Mouse (Mus musculus) MEL (cell line): Measurements from ENCODE around the gene Cfap157.

ENCODE experiments used
- NELFE ChIP-seq: IDR thresholded peaks from 2 replicates; pipeline ENCODE4 v1.6.1; 2011; ENCODE audit warnings: low read depth, low read length, improper control_type of control experiment
- POLR2A ChIP-seq, 2 experiments: IDR thresholded peaks; 2 replicates each; pipeline ENCODE4 v1.6.1; 2011 to 2012; ENCODE audit warnings: low read length in 2 of 2, mild to moderate bottlenecking in 2 of 2, control low read depth in 1 of 2, improper control_type of control experiment in 1 of 2, low read depth in 1 of 2, moderate library complexity in 1 of 2; ENCODE audit not compliant: control insufficient read depth in 1 of 2, insufficient read depth in 1 of 2, poor library complexity in 1 of 2
- UBTF ChIP-seq: IDR thresholded peaks from 2 replicates; pipeline ENCODE4 v1.6.1; 2012; ENCODE audit warnings: low read depth, mild to moderate bottlenecking, inconsistent platforms, low read length, improper control_type of control experiment, moderate library complexity, borderline replicate concordance; ENCODE audit not compliant: insufficient read depth
- USF1 ChIP-seq: IDR thresholded peaks from 2 replicates; pipeline ENCODE4 v1.6.1; 2014; ENCODE audit warnings: low read depth, mild to moderate bottlenecking, inconsistent platforms, low read length, improper control_type of control experiment, moderate library complexity

DNA sequence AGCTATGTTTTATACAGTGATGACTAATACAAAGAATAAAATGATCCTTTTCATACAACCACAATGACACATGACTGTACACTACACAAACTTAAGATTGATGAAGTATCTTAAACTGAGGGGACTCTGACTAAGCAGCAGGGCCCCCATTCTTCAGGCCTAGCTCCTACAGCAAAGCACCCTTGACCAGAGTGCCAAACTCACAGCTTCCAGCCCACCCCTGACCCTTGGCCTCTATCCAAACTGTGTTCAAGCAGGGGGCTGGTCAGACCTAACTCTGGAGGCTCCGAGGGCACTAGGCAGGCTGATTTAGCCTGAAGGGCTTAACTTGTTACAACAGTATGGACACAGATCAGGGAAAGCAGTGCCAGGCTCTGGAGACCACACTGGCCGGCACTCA lies 4.4 kb upstream of the Cfap157 start:
- TF ChIP-seq USF1 (no peak), NELFE (no peak), UBTF (no peak), POLR2A (IDR thresholded peaks at IDR 0.05; ENCODE audit: control insufficient read depth in 1 of 2, insufficient read depth in 1 of 2, low read depth in 1 of 2, low read length in 2 of 2, poor library complexity in 1 of 2) (no peak)
